Mouse (Mus musculus) small intestine, adult 2 months (tissue): ENCODE data around the gene Vcl.

ENCODE experiments used
- CTCF ChIP-seq: fragments of 200-500 bp; IDR thresholded peaks from 2 replicates; pipeline ENCODE4 v1.5.1; 2012; ENCODE audit warnings: low read depth, mild to moderate bottlenecking, control low read depth, inconsistent platforms, low read length, moderate library complexity, mixed read lengths; ENCODE audit not compliant: insufficient replicate concordance, insufficient read length; ENCODE audit errors: extremely low read depth
- POLR2A ChIP-seq: fragments of 200-500 bp; IDR thresholded peaks from 2 replicates; pipeline ENCODE4 v1.6.1; 2012; ENCODE audit warnings: low read depth, mild to moderate bottlenecking, control low read depth, inconsistent platforms, low read length, moderate library complexity

DNA sequence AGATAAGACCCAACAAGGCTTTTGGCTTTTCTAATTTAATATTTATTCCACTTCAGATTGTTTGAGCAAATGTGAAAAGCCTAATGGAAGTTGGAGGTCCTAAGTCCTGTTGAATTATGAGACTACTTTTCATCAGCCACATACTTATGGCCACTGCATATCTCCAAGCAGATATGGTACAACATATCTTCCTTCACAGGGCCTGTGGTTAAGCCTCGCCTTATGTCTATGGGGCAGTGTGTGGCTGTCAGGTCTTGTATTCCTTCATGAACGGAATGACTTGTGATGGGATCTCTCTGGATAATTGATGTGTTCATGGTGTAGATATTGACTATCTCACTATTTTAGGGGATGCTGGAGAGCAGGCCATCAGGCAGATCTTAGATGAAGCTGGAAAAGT, 66.3 kb downstream of the Vcl start:
- TF ChIP-seq CTCF (no peak), POLR2A (no peak)
